Mouse (Mus musculus): ENCODE measurements around the gene Pctp.

- TF ChIP-seq CTCF (IDR thresholded peaks at IDR 0.05; ENCODE audit: low read depth, low read length) (no peak), EP300 (IDR thresholded peaks at IDR 0.05; ENCODE audit: insufficient read depth, low read depth, low read length) (no peak)
Observed at GRCm38 (mm10) chr11:89980106-89980505, 22.6 kb downstream of the Pctp start.
